Mouse (Mus musculus): ENCODE results near the gene Tox4. TPM values are rescaled to one million over a fixed set of nuclear protein-coding genes. Genes with fewer than 3 reads are reported as not detected.

Gene Tox4
- 28.7 TPM for polyA plus RNA-seq (2014; fragmentation: Illumina TruSeq; extraction: RNeasy Lipid Tissue Mini Kit (QIAGEN cat#74804); ENCODE audit: low read depth, low replicate concordance)

GRCm38 (mm10) chr14:52278932-52279746 is at the start of gene Tox4, which contains the start of gene Rab2b:
TSS of gene Tox4 (plus strand) at chr14:52279146.
TSS of gene Rab2b (minus strand) at chr14:52279545.

GRCm38 (mm10) chr14:52257484-52258213 is 21.3 kb upstream of the Tox4 start, which contains the start of gene Chd8:
TSS of gene Chd8 (minus strand) at chr14:52257780.

GRCm38 (mm10) chr14:52304644-52305271 is 25.8 kb downstream of the Tox4 start, which contains the start of gene Mettl3:
TSS of gene Mettl3 (minus strand) at chr14:52305128.

GRCm38 (mm10) chr14:52327910-52328812 is 49.2 kb downstream of the Tox4 start, which contains the start of gene Sall2:
TSS of gene Sall2 (minus strand) at chr14:52328762.

Other genes starting within 250 kb of the Tox4 start
- gene Olfr221, start 236.7 kb upstream of the Tox4 start, polyA plus RNA-seq (2014; fragmentation: Illumina TruSeq; extraction: RNeasy Lipid Tissue Mini Kit (QIAGEN cat#74804); ENCODE audit: low read depth, low replicate concordance): not detected
- gene Hnrnpc, start 175.1 kb upstream of the Tox4 start, polyA plus RNA-seq (2014; fragmentation: Illumina TruSeq; extraction: RNeasy Lipid Tissue Mini Kit (QIAGEN cat#74804); ENCODE audit: low read depth, low replicate concordance): 256 TPM
- 5.9 TPM for gene Rpgrip1, start 168.4 kb upstream of the Tox4 start, polyA plus RNA-seq (2014; fragmentation: Illumina TruSeq; extraction: RNeasy Lipid Tissue Mini Kit (QIAGEN cat#74804); ENCODE audit: low read depth, low replicate concordance)
- 46.9 TPM for gene Supt16, start 81.7 kb upstream of the Tox4 start, polyA plus RNA-seq (2014; fragmentation: Illumina TruSeq; extraction: RNeasy Lipid Tissue Mini Kit (QIAGEN cat#74804); ENCODE audit: low read depth, low replicate concordance)
- gene Chd8, start 21.4 kb upstream of the Tox4 start, polyA plus RNA-seq (2014; fragmentation: Illumina TruSeq; extraction: RNeasy Lipid Tissue Mini Kit (QIAGEN cat#74804); ENCODE audit: low read depth, low replicate concordance): 31.1 TPM
- gene Rab2b, start 399 bp downstream of the Tox4 start, polyA plus RNA-seq (2014; fragmentation: Illumina TruSeq; extraction: RNeasy Lipid Tissue Mini Kit (QIAGEN cat#74804); ENCODE audit: low read depth, low replicate concordance): 11.9 TPM
- gene Mettl3, start 26.0 kb downstream of the Tox4 start, polyA plus RNA-seq (2014; fragmentation: Illumina TruSeq; extraction: RNeasy Lipid Tissue Mini Kit (QIAGEN cat#74804); ENCODE audit: low read depth, low replicate concordance): 31.8 TPM
- gene Sall2, start 49.6 kb downstream of the Tox4 start, polyA plus RNA-seq (2014; fragmentation: Illumina TruSeq; extraction: RNeasy Lipid Tissue Mini Kit (QIAGEN cat#74804); ENCODE audit: low read depth, low replicate concordance): 10.5 TPM
- not detected for gene Olfr1513, start 77.3 kb downstream of the Tox4 start, polyA plus RNA-seq (2014; fragmentation: Illumina TruSeq; extraction: RNeasy Lipid Tissue Mini Kit (QIAGEN cat#74804); ENCODE audit: low read depth, low replicate concordance)
- not detected for gene Olfr1512, start 100.0 kb downstream of the Tox4 start, polyA plus RNA-seq (2014; fragmentation: Illumina TruSeq; extraction: RNeasy Lipid Tissue Mini Kit (QIAGEN cat#74804); ENCODE audit: low read depth, low replicate concordance)
- gene Olfr1511, start 118.2 kb downstream of the Tox4 start, polyA plus RNA-seq (2014; fragmentation: Illumina TruSeq; extraction: RNeasy Lipid Tissue Mini Kit (QIAGEN cat#74804); ENCODE audit: low read depth, low replicate concordance): not detected
- gene Olfr1510, start 135.2 kb downstream of the Tox4 start, polyA plus RNA-seq (2014; fragmentation: Illumina TruSeq; extraction: RNeasy Lipid Tissue Mini Kit (QIAGEN cat#74804); ENCODE audit: low read depth, low replicate concordance): not detected
- gene Olfr1509, start 163.8 kb downstream of the Tox4 start, polyA plus RNA-seq (2014; fragmentation: Illumina TruSeq; extraction: RNeasy Lipid Tissue Mini Kit (QIAGEN cat#74804); ENCODE audit: low read depth, low replicate concordance): not detected
- gene Olfr1508, start 188.3 kb downstream of the Tox4 start, polyA plus RNA-seq (2014; fragmentation: Illumina TruSeq; extraction: RNeasy Lipid Tissue Mini Kit (QIAGEN cat#74804); ENCODE audit: low read depth, low replicate concordance): not detected
- gene Olfr1507, start 216.6 kb downstream of the Tox4 start, polyA plus RNA-seq (2014; fragmentation: Illumina TruSeq; extraction: RNeasy Lipid Tissue Mini Kit (QIAGEN cat#74804); ENCODE audit: low read depth, low replicate concordance): not detected

Measured in kidney, adult 10 weeks (tissue).